Mouse (Mus musculus) heart, postnatal 25 days (tissue): ENCODE measurements around the gene Gdpd4. TPM values are rescaled to one million over a fixed set of nuclear protein-coding genes. Genes with fewer than 3 reads are reported as not detected.

Experiments
- DNase-seq: peaks from one replicate; pipeline ENCODE4 v3.0.0; 2022; ENCODE audit warnings: low spot score
- intact Hi-C: fragments of 180-260 bp; cut with DNase I; formaldehyde crosslinking; loops from one replicate; pipeline ENCODE4 v1.15.1; 2025
- total RNA-seq, 2 experiments: library from RNA; stranded (reverse); gene quantifications; 2 replicates each; pipeline ENCODE4 v1.2.3; 2021

The Gdpd4 gene
- total RNA-seq, 2 experiments from 2014 or later, result not detected

GRCm38 (mm10) chr7:98082376-98082775, 162.6 kb downstream of the Gdpd4 start:
- intact Hi-C loops, result no loop called here
- DNase-seq, result no peak

DNA sequence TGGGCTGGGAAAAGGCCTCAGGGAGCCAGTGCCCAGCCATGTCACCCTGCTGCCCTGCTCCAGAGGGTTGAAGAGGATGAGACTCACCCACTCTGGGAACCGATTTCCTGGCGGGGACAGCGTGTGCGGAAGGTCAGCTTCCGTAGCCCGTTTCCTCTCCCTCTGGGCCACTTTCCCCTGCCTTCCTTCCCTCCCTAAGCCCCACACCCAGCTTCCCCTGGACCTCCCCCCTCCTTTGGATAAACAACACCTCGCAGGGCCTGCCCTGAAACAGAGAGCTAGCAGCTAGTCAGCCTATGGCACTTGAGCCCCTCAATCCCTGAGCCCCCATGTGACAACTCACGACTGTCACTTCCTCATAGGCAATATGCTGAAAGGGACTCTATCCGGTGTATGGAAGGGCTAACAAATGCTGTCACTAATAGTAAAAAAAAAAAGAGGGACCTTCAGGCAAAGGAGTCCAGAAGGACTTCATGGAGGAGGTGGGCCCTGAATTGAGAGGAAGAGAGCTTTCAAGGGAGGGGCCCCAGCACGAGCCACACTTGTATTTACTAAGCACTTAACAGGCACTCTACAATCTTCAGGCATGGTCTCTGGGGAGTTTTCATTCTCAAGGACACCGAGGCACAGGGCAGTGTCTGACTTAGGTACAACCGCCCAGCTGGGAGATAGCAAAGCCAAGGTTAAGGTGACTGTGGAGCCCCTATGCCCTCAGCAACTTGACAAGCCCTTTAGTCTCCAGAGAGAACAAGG, 165.0 kb downstream of the Gdpd4 start:
- no peak for DNase-seq
- intact Hi-C loops, result no loop called here

DNA sequence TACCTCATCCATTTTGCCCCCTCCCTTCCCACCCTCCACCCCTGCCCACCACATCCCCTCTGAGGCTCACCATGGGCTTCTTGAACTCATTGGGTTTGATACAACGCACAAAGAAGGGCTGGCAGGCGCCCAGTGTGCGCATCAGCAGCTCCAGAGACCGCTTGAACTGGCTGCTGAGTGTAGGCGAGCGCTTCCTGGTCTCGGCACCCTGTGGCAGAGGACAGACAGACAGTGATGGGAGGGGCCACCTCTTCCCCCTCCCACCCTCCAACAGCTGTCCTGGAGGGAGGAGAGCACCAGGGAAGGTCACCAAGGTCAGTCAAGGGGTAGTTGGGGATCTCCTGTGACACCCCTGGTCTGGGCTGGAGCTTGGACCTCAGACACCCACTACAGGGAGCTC, 165.6 kb downstream of the Gdpd4 start:
- no peak for DNase-seq
- intact Hi-C loops, result no loop called here

DNA sequence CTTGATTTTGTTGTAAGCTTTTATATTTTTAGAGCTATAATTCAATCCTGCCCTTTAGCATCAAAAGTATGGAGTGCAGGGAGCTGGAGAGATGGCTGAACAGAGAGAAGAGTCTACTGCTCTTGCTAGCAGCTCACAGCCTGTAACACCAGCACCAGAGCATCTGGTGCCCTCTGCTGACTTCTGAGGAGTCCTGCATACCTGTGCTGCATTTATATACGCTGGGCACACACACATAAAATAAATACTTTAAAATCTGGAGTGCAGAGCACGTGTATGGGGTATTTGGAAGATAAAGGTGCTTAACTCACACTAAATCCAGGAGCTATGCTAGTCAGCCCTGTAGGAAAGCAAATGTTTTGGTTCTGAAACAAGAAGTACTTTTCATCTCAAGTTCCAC, 166.6 kb downstream of the Gdpd4 start:
- DNase-seq, result no peak
- intact Hi-C loops, result no loop called here

DNA sequence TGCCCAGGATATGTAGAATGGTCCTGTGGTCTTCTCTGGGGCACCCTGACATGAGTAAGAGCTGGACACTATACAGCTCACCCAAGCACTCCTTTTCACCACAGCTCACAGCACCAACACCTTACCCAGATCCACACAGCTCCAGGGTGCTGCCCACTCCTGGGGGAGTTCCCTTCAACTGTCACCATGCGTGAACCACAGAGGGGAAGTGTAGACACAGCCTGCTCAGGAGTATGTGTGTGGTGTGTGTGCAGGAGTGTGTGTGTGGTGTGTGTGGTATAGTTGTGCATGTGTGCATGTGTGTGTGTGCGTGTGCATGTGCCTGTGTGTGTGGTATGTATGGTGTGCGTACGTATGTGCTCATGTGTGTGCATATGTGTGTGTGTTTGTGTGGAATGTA, 176.1 kb downstream of the Gdpd4 start:
- intact Hi-C loops, result no loop called here
- no peak for DNase-seq

GRCm38 (mm10) chr7:98097557-98097956, 177.8 kb downstream of the Gdpd4 start:
- intact Hi-C loops, result no loop called here
- DNase-seq, result no peak

Other genes starting within 250 kb of the Gdpd4 start
- gene Clns1a, start 223.3 kb upstream of the Gdpd4 start, total RNA-seq, result 10 to 100 TPM; 29.5 to 31.5 TPM
- 1 to 10 TPM; 1.6 to 1.9 TPM for gene Aqp11, start 181.7 kb upstream of the Gdpd4 start, total RNA-seq
- gene Pak1, start 131.4 kb upstream of the Gdpd4 start, total RNA-seq, result 1 to 10 TPM; 1.2 to 1.3 TPM
- gene Myo7a, start 199.6 kb downstream of the Gdpd4 start, total RNA-seq, result 1 to 10 TPM; 4.2 to 5.4 TPM
- under 1 TPM in 1 of 2 experiments, not detected in 1; 0.11 TPM for gene Omp, start 225.5 kb downstream of the Gdpd4 start, total RNA-seq